Mouse (Mus musculus) lung, postnatal 4 days (tissue): Measurements from ENCODE around the gene Hist2h4.
"Not testable (repeated sequence)": the region's sequence is repeated elsewhere in the genome, so short reads cannot be mapped to it uniquely, and the experiment has no call there.

Experiments
- DNase-seq, 2 experiments: peaks; one replicate each; pipeline ENCODE4 v3.0.0; 2021

Hist2h4 gene

DNA sequence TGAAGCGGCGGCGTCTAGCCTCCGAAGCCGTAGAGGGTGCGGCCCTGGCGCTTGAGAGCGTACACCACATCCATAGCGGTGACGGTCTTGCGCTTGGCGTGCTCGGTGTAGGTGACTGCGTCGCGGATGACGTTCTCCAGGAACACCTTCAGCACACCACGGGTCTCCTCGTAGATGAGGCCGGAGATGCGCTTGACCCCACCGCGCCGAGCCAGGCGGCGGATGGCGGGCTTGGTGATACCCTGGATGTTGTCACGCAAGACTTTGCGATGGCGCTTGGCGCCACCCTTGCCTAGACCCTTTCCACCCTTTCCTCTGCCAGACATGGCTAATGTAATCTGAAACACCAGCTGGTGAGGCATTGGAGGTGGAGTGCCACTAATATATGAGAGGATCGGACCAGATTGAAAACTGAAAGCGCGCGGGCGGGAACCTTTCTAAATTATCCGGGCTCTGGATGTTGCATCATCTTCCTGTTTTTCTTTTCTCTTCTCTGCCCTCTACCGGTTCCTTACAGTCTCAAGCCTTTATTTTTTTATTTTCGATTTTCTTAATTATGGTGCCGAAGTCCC lies at the start of gene Hist2h4:
Hist2h4 (minus strand) TSS at position 333 of the 572 bp plus-strand sequence.
- DNase-seq: peak; percentile 95 to 97

GRCm38 (mm10) chr3:96312341-96313098 lies 49.4 kb upstream of the Hist2h4 start:
- DNase-seq: no peak

- no peak for DNase-seq
These were observed 46.3 kb upstream of the Hist2h4 start for GRCm38 (mm10) chr3:96309441-96309840.

GRCm38 (mm10) chr3:96306506-96306905 lies 43.4 kb upstream of the Hist2h4 start:
- DNase-seq: no peak

DNA sequence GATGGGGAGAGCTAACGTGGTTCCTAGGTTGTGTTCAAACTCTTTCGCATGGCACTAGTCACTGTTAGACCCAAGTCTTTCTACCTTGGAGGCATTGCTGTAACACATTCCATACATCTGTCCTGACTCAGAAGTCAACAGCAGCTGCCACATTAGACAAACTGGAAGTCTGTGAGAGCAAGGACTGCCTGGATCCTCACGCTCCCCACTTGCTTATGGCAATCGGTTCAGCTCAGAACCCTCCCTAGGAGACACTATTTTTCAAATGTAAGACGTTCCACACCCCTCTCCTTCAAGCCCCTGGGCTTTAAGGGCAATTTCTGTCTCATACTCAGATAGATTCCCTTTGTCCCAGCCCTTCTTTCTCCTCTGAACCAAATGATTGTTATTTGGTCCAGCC lies 39.0 kb upstream of the Hist2h4 start:
- no peak for DNase-seq

DNA sequence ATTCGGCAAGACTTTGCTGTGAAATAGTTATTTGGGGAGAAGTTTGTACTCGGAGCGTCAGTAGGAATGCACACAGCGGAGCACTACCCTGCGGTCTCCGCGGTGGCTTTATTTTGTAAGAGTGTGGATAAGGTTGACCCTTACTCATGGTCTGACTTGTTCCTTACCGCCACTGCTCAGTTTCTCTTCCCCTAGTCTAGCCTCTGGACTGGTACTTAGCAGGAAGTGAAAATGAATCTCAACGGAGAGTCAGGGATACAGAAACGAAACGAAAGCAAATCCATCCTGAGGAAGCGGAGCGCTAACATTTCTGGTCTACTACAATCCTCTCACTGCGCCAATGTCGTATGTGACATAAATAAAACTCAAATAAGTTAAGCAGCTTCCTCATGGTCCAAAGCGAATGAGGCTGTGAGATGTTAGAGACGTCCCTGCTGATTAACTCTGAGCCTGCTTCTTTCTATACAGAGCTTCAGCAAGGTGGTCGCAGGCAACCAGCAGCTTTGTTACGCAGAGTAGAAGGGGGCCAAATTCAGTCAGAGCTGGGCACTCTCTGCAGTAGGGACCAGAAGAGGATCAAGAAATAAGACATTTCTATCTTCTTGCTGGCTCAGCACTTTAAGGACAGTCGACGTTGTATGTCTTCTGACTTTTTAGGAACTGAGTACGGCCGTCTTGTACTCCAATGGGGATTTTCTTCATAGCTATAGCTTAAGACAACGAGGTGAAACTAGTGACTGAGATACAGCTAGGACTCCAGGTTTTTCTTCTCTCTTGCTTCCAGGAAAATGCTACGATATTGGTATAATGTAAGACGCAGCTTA lies 37.8 kb upstream of the Hist2h4 start:
- peak; percentile 38 to 44 for DNase-seq

DNA sequence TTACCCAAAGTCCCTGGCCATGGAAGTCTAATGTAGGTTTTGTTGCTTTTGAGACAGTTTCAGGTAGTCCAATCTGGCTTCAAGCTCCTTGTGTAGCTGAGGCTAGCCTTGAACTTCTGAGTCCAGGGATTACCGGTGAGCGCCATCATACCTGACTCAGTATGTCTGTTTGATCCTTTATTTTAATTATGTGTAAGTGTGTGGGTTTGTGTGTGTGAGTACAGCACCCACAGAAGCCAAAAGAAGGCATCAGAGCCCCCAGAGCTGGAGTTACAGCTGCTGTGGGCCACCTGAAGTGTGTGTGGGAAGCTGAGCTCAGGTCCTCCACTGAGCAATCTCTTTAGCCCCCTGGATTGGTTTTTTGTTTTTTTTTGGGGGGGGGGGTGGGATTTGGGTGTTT lies 36.5 kb upstream of the Hist2h4 start:
- no peak for DNase-seq

GRCm38 (mm10) chr3:96298360-96298759 lies 35.2 kb upstream of the Hist2h4 start:
- DNase-seq: no peak

GRCm38 (mm10) chr3:96293787-96294186 lies 30.7 kb upstream of the Hist2h4 start, which contains the start of gene Fcgr1:
Gene Fcgr1, minus strand, starts transcription at chr3:96293969.
- no peak for DNase-seq

DNA sequence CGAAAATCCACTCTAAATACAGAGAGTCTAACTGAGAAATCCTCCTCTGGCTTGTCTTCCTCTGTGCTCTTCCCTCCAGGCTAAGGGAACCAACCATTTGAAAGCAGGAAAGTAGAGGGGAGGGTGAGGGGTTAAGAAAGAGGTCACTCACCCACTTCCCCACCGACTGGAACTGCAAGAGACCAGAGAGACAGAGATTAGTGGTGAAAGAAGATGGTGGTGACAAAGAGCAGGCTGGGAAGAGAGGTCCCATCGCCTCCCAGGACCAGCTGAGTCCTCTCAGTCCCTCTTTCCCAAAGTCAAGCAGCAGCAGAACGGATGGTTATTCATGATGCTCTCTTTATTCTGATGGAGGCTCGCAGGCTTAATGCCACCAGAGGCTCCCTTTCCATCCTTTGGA lies 30.3 kb upstream of the Hist2h4 start:
- no peak for DNase-seq

- DNase-seq: no peak
These were observed 29.5 kb upstream of the Hist2h4 start for GRCm38 (mm10) chr3:96292641-96293040.

DNA sequence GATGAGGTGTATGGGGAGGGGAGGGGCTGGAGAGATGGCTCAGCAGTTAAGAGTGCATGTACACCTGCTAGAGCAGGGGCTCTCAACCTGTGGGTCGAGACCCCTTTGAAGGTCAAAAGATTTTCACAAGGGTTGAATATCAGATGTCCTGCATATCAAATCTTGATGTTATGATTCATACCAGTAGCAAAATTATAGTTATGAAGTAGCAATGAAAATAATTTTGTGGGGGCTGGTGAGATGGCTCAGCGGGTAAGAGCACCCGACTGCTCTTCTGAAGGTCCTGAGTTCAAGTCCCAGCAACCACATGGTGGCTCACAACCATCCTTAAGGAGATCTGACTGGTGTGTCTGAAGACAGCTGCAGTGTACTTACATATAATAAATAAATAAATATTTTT lies 27.6 kb upstream of the Hist2h4 start:
- not testable (repeated sequence) for DNase-seq

DNA sequence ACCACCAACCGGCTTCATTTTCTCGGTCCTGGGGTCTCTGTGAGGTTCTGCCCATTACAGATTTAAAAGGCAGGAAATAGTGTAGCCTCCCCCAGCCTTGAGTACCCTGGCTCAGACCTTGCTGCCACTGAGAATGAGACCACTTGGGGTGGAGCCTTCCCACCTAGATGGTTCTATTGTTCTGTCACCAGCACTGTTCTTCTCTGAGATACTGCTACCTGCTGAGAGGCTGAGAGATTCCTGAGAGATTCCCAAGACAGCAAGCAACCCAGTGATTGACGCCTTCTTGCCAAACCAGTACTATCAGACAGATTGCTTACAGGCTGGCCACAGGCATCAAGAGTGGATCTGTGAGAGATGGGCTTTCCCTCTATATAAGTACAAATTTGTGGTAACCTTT lies 26.1 kb upstream of the Hist2h4 start:
- no peak for DNase-seq

DNA sequence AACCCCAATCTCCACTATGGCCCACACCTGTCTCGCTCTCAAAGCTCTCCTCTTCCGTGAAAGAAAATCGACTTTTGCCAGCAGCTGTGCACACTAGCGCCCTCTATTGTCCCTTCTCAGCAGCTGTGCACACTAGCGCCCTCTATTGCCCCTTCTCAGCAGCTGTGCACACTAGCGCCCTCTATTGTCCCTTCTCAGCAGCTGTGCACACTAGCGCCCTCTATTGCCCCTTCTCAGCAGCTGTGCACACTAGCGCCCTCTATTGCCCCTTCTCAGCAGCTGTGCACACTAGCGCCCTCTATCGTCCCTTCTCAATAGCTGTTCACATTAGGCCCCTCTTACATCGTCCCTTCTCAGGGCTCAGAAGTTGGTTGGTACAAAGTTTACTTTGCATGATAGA lies 24.2 kb upstream of the Hist2h4 start:
- DNase-seq: peak in 1 of 2 experiments; percentile 27

GRCm38 (mm10) chr3:96284457-96284856 lies 21.3 kb upstream of the Hist2h4 start:
- DNase-seq: peak in 1 of 2 experiments; percentile 40

GRCm38 (mm10) chr3:96280660-96281059 lies 17.5 kb upstream of the Hist2h4 start:
- no peak for DNase-seq

DNA sequence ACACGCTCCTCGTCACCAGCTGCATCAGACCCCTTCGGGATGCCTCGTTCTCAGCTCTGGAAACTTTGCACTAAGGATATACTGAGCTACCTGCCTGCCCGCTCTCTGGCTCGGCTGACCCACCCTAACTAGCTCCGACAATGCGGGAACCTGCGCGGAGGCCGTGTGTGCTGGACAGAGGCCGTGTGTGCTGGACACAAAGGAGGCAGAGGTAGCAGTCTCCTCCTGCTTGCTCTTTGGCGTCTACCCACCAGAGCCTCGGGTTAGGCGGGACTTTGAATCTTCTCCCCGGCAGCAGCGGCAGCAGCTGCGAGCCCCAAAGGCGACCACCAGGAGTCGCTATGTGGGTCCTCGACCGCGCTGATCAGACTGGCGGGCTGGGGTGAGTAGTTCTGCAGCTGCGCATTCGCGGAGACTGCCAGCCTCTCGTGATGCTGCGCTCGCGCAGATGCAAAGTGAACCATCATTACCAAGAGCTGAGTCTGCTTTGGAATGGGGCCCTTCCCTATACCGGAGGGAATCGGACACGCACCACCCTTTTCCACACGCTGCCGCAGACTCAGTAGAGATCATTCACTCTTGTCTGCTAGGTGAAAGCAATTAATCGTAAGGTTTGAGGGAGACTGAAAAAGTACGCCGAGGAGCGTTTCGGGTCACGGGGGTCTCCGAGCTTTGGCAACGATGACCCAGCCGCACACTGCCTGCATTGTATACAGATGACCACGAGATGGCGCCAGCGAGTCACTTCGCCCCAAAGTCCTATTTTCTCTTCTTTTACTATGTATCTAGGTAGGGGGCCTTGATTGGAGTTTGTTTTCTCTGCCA lies 14.9 kb upstream of the Hist2h4 start:
- peak; percentile 95 to 96 for DNase-seq

DNA sequence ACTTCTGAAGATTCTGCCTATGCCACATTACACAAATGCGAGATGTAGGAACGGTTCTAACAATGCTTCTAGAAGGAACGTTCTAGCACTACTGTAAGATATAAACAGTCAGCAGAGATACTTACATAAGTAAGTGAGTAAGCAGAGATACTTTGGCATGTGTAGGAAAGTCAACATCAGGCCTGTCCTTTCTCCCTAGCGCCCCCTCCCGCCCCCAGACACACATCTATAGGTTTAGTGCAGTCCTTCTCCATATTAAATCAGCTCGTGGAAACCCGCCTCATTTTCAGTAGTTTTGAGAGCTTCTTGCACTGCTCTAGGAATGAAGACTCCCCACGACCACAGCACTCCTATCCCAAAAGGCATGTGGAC lies 14.3 kb upstream of the Hist2h4 start:
- DNase-seq: peak; percentile 56 to 61

GRCm38 (mm10) chr3:96273591-96274465 lies 10.7 kb upstream of the Hist2h4 start:
- peak in 1 of 2 experiments; percentile 11 for DNase-seq

DNA sequence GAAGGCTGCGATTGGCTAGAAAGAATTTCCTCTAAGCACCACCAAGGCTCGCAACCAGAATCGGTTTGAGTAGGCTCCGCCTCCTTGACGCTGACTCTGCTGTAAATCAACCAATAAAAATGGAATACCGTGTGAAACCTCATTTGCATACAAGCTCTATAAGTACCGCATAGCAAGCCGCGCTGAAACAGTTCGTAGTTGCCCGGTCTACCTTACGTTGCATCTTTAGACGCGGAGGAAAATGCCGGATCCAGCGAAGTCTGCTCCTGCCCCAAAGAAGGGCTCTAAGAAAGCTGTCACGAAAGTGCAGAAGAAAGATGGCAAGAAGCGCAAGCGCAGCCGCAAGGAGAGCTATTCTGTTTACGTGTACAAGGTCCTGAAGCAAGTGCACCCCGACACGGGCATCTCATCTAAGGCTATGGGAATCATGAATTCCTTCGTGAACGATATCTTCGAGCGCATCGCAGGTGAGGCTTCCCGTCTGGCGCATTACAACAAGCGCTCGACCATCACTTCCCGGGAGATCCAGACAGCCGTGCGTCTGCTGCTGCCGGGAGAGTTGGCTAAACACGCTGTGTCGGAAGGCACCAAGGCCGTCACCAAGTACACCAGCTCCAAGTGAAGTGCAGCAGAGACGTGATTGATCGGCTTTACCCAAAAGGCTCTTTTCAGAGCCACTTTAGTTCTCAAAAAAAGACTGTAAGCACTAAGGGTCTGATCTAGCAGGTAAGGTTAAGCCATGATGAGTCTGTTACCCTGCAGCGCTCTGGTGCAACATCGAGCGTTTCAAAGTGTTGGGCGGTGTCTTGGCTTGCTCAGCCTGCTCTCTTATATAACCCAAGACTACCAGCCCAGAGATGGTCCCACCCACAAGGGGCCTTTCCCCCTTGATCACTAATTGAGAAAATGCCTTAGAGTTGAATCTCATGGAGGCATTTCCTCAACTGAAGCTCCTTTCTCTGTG lies 6.7 kb upstream of the Hist2h4 start, which contains the start of gene Hist2h2bb:
Hist2h2bb (plus strand) TSS at position 242 of the 964 bp plus-strand sequence.
- peak; percentile 92 to 93 for DNase-seq
